Mouse (Mus musculus) bone marrow, adult 2 months (tissue): Measurements from ENCODE around the gene Eif3i.

ENCODE experiments used
- CTCF ChIP-seq: fragments of 200-500 bp; IDR thresholded peaks from 2 replicates; pipeline ENCODE4 v1.5.1; 2011; ENCODE audit warnings: low read length, control low read depth; ENCODE audit not compliant: control insufficient read depth, insufficient read depth
- POLR2A ChIP-seq: fragments of 200-500 bp; IDR thresholded peaks from 2 replicates; pipeline ENCODE4 v1.6.1; 2011; ENCODE audit warnings: low read depth, mild to moderate bottlenecking, control low read depth, low read length, borderline replicate concordance; ENCODE audit not compliant: control insufficient read depth

GRCm38 (mm10) chr4:129568366-129568765 is 32.1 kb downstream of the Eif3i start:
- TF ChIP-seq POLR2A (no peak), CTCF (no peak)
